Mouse (Mus musculus) small intestine, adult 2 months (tissue): ENCODE data around the gene Tmem235. TPM values are rescaled to one million over a fixed set of nuclear protein-coding genes. Genes with fewer than 3 reads are reported as not detected.

Experiments
- H3K27ac ChIP-seq: fragments of 200-500 bp; 2 replicates; pipeline ENCODE4 v1.5.1; 2012; ENCODE audit warnings: low read depth, low read length, control low read depth, inconsistent platforms; ENCODE audit not compliant: insufficient read depth
- H3K27me3 ChIP-seq: fragments of 200-500 bp; 2 replicates; pipeline ENCODE4 v1.6.1; 2012; ENCODE audit warnings: mild to moderate bottlenecking, moderate library complexity, low read length, inconsistent platforms; ENCODE audit not compliant: control insufficient read depth, insufficient read depth
- H3K36me3 ChIP-seq: fragments of 200-500 bp; 2 replicates; pipeline ENCODE4 v1.6.1; 2012; ENCODE audit warnings: mild to moderate bottlenecking, low read length, control low read depth, inconsistent platforms; ENCODE audit not compliant: control insufficient read depth, insufficient read depth
- H3K4me1 ChIP-seq: fragments of 200-500 bp; 2 replicates; pipeline ENCODE4 v1.6.1; 2012; ENCODE audit warnings: low read length, inconsistent platforms, mixed read lengths; ENCODE audit not compliant: control insufficient read depth, insufficient read depth, insufficient read length
- H3K4me3 ChIP-seq: fragments of 200-500 bp; 2 replicates; pipeline ENCODE4 v1.5.1; 2012; ENCODE audit warnings: low read depth, mild to moderate bottlenecking, control low read depth, inconsistent platforms, low read length, moderate library complexity
- CTCF ChIP-seq: fragments of 200-500 bp; IDR thresholded peaks from 2 replicates; pipeline ENCODE4 v1.5.1; 2012; ENCODE audit warnings: low read depth, mild to moderate bottlenecking, control low read depth, inconsistent platforms, low read length, moderate library complexity, mixed read lengths; ENCODE audit not compliant: insufficient replicate concordance, insufficient read length; ENCODE audit errors: extremely low read depth
- POLR2A ChIP-seq: fragments of 200-500 bp; IDR thresholded peaks from 2 replicates; pipeline ENCODE4 v1.6.1; 2012; ENCODE audit warnings: low read depth, mild to moderate bottlenecking, control low read depth, inconsistent platforms, low read length, moderate library complexity
- WGBS: fragments of 180-500 bp; shearing (Covaris S2); methylation state at CpG from one replicate; pipeline ENCODE4 v1.1.7; 2018; 5-methylcytosine and 5-hydroxymethylcytosine counted together
- polyA plus RNA-seq: library from polyadenylated mRNA; depleted of rRNA; stranded (reverse); fragments of >200 nt; gene quantifications from 2 replicates; pipeline ENCODE4 v1.2.3, GENCODE M21; 2012

Gene Tmem235
- polyA plus RNA-seq, 1 experiment: 0.11 TPM

DNA sequence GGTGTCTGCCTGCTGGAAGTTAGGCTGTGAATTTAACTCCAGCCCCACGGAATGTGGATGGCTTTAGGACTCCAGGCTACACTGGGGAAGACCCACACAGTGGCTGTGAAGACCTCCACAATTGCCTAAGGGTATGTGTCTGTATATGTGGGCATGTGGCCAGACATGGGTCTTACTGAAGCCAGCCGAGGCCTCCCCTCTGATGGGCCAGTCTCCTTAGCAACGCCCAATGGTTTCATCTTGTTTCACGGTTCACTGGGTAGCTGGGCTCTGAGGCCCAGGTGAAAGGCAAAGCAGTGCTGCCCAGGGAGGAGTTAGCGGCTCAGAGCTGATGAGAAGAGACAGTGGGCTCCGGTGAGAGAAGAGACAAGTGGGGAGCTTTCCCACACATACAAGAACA is 5.4 kb downstream of the Tmem235 start:
- Histone ChIP-seq H3K27me3 (no peaks in the 10 kb centered on the region), H3K4me1 (peaks cover 37% of the 10 kb centered on the region), H3K4me3 (no peak overlapping the region), H3K27ac (no peak overlapping the region), H3K36me3 (peaks cover 1% of the 10 kb centered on the region; the same call in 1 of the 2 replicates)
- no peak for TF ChIP-seq POLR2A
- no peak for TF ChIP-seq CTCF
- WGBS: 67% methylated on average over 6 of the region's 6 CpGs

DNA sequence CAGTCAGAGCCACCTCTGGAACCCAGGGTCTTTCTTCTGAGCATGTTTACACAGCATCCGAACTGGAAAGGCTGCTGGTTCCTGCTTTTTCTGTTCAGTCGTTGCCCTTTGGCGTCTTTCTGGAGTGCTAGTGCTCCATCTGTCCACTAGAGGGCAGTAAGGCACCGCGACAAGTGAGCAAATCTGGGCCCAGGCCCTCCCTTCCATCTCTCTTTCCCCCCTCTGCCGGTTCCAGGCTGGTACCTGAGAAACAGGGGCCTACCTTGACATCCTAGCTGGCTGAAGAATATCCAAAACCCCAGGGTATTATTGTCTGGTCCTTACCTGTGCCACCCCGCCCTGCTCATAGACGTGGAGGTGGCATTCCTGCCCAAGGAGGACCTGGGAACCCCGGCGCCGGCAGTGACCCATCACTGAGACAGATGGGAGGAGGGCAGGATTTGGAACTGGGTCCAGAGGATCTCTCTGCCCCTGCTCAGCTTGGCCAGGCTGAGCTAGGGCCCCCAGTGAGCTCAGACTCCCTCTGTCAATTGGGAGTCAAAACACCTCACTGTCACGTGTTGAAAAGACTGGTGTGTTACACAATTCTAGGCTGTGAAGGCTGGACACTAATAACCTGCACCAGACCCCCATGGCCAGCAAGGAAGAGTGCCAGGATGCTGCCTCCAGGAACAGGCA is 10.3 kb downstream of the Tmem235 start:
- Histone ChIP-seq H3K4me3 (no peak overlapping the region), H3K36me3 (peaks cover 1% of the 10 kb centered on the region; the same call in 1 of the 2 replicates), H3K27ac (no peak overlapping the region), H3K4me1 (peaks cover 13% of the 10 kb centered on the region), H3K27me3 (no peaks in the 10 kb centered on the region)
- no peak for TF ChIP-seq POLR2A
- peak; percentile 99 for TF ChIP-seq CTCF
- WGBS: 41% methylated on average over 12 of the region's 12 CpGs

DNA sequence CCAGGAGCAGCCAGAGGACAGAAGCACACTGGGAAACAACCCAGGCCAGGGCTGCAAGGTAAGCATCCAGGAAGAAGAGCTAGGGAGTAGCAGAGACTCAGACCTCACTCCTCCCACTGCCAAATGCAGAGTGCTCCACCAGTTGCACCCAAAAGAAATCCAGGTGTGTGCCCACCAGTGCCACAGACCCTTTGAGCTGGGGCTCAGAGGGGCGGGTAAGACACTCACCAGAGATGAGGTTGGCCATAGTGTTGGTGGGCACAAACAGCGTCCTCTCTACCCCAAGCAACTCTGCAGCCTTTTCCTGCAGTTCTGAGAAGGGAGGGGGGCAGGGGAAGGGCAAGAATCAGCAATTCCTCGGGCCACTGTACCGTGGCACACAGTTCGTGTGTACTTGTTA is 10.8 kb downstream of the Tmem235 start:
- 82% methylated on average over 5 of the region's 5 CpGs for WGBS
- Histone ChIP-seq H3K4me3 (no peak overlapping the region), H3K36me3 (peaks cover 1% of the 10 kb centered on the region; the same call in 1 of the 2 replicates), H3K27ac (no peak overlapping the region), H3K4me1 (peaks cover 11% of the 10 kb centered on the region), H3K27me3 (no peaks in the 10 kb centered on the region)
- TF ChIP-seq CTCF: no peak
- TF ChIP-seq POLR2A: no peak

DNA sequence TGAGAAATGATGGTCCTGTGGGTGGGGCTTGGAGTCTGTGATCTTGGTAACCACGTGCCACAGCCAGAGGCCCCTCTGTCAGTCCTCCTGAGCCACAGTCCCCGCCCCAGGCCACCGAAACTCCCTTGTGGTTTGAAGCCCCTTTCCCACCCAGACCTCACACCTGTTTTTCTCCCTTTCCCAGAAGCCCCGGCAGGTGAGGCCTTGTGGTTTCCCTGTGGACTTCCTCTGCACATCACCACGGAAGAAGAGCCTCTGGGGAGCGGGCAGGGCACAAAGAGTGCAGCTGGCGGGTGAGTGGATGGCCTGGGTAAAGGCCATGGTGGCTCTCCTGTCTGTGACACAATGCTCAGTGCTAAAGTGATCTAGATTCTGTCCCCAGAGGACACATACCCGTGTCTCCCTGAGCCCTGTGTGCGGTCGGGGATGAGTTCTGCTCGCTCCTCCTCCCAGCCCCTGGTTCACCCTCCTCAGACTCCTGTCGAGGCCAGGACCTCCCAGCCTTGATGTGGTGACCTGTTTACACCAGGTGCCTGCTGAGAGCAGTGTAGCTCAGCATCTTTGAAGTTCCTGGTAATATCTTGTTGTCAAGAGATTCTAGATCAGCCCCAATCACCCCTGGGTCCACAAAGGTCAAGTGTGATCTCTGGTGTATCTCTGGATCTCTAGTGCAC is 11.5 kb downstream of the Tmem235 start:
- Histone ChIP-seq H3K4me1 (peaks cover 12% of the 10 kb centered on the region), H3K27me3 (no peaks in the 10 kb centered on the region), H3K27ac (peak overlapping the region; percentile 53), H3K36me3 (peaks cover 1% of the 10 kb centered on the region; the same call in 1 of the 2 replicates), H3K4me3 (peak overlapping the region; percentile 97)
- WGBS: 61% methylated on average over 12 of the region's 12 CpGs
- TF ChIP-seq POLR2A (no peak), CTCF (no peak)

DNA sequence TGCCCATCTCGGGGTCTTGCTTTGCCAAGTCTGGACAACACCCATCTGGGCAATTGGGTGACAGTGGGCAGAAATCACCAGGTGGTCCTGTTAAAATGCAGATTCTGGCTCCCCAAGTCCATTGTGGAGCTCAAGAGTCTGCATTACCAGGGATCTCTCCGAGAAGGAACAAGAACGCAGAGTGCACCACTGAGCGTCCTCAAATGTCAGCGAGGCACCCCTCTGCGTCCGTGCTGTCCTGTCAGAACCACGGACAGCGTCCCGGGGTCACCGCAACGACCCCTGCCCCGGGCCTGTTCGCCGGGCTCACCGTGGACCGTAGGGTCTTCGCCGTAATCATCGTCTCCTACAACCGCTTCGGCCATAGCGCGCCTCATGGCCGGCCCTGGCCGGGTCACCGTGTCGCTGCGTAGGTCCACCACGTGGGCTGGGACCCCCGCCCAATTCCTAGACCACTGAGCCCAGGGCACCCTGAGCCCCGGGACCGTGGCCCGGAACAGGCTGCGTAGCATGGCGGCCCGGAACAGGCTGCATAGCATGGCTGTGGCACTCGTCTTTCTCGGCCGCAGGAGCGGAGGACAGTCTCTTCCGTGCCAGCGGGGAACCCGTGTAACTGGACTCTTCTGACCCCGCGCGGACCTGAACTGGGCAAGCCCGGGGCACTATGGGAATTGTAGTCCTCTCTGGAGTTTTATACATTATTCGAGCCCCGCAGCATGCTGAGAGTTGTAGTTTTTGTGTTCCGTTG is 12.5 kb downstream of the Tmem235 start, which contains the start of gene Tha1:
Gene Tha1, minus strand, starts transcription at position 621 of the 748 bp plus-strand sequence.
- H3K27me3 ChIP-seq: no peaks in the 10 kb centered on the region
- TF ChIP-seq CTCF (no peak), POLR2A (peak; percentile 79)
- H3K36me3 ChIP-seq: peaks cover under 1% of the 10 kb centered on the region; the same call in 1 of the 2 replicates
- peak within 1 kb of the TSS; percentile 85 for H3K27ac ChIP-seq
- WGBS: 1% methylated on average over 51 of the region's 51 CpGs
- H3K4me1 ChIP-seq: peaks cover 21% of the 10 kb centered on the region
- peak within 1 kb of the TSS; percentile 97 for H3K4me3 ChIP-seq

DNA sequence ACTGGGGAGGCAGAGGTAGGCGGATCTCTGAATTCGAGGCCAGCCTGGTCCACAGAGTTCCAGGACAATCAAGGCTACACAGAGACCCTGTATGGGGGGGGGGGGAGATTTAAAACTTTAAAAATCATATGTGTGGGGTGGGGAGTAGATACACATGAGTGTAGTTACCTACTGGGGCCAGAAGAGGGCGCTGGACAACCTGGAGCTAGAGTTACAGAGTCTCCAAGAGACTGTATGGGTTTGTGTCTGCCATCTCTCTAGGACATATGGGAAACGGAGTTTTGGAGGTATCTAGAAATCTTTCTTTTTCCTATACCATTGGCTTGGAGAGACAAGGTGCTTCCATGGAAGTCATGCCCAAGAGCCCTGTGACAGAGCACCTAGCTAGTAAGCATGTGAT is 13.9 kb downstream of the Tmem235 start:
- 62% methylated on average over 4 of the region's 4 CpGs for WGBS
- Histone ChIP-seq H3K27me3 (no peaks in the 10 kb centered on the region), H3K4me1 (peaks cover 31% of the 10 kb centered on the region), H3K36me3 (no peaks in the 10 kb centered on the region), H3K4me3 (no peak overlapping the region), H3K27ac (no peak overlapping the region)
- TF ChIP-seq POLR2A: no peak
- no peak for TF ChIP-seq CTCF
